Mouse (Mus musculus) limb, embryonic 14.5 days (tissue): ENCODE measurements at regions not wholly inside any gene's neighbourhood (a gene's known extent, or its start where the extent isn't known, plus 50 kb on each side); places are given as distances from the start of the nearest gene placed in this dataset.
A peak's percentile ranks its signal among the peaks of the same experiment; 100 is the strongest.

ENCODE experiments used
- ATAC-seq: fragments of 200-750 bp; cut with Nextera tagmentation; 2 replicates; pipeline ENCODE4 v1.8.0; 2017; ENCODE audit warnings: low read depth, moderate number of reproducible peaks, moderate TSS enrichment; ENCODE audit not compliant: low FRiP score
- DNase-seq: peaks from one replicate; pipeline ENCODE4 v3.0.0-alpha.2; 2015; ENCODE audit warnings: low spot score
- H3K27ac ChIP-seq: fragments of 300-500 bp; sonication (generic); replicated peaks from 2 replicates; pipeline ENCODE4 v1.5.1; 2014; ENCODE audit warnings: low read depth, mild to moderate bottlenecking, low read length, moderate library complexity, mixed read lengths
- H3K27me3 ChIP-seq: fragments of 300-500 bp; sonication (generic); 2 replicates; pipeline ENCODE4 v1.6.1; 2014; ENCODE audit warnings: low read length, mixed read lengths; ENCODE audit not compliant: control insufficient read depth, insufficient read depth
- H3K36me3 ChIP-seq: fragments of 300-500 bp; sonication (generic); 2 replicates; pipeline ENCODE4 v1.6.1; 2014; ENCODE audit warnings: mild to moderate bottlenecking, low read length, moderate library complexity, mixed read lengths; ENCODE audit not compliant: control insufficient read depth, insufficient read depth
- H3K4me1 ChIP-seq: fragments of 300-500 bp; sonication (generic); 2 replicates; pipeline ENCODE4 v1.6.1; 2014; ENCODE audit warnings: antibody characterized with exemption, low read length, mixed read lengths; ENCODE audit not compliant: control insufficient read depth, insufficient read depth
- H3K4me2 ChIP-seq: fragments of 300-500 bp; sonication (generic); replicated peaks from 2 replicates; pipeline ENCODE4 v1.6.1; 2014; ENCODE audit warnings: low read depth, mild to moderate bottlenecking, low read length, moderate library complexity; ENCODE audit not compliant: severe bottlenecking
- H3K4me3 ChIP-seq: fragments of 300-500 bp; sonication (generic); replicated peaks from 2 replicates; pipeline ENCODE4 v1.5.1; 2014; ENCODE audit warnings: low read length
- H3K9ac ChIP-seq: fragments of 300-500 bp; sonication (generic); 2 replicates; pipeline ENCODE4 v1.6.1; 2014; ENCODE audit warnings: mild to moderate bottlenecking, low read depth, low read length, moderate library complexity; ENCODE audit not compliant: severe bottlenecking
- H3K9me3 ChIP-seq: fragments of 300-500 bp; sonication (generic); 2 replicates; pipeline ENCODE4 v1.6.1; 2016; ENCODE audit warnings: low read length; ENCODE audit not compliant: control insufficient read depth
- POLR2A ChIP-seq: fragments of 200-500 bp; IDR thresholded peaks from 2 replicates; pipeline ENCODE4 v1.8.0; 2012; ENCODE audit warnings: inconsistent platforms, mild to moderate bottlenecking, moderate library complexity, borderline replicate concordance; ENCODE audit not compliant: insufficient read depth, insufficient read length; ENCODE audit errors: extremely low read depth
- WGBS: fragments of 180-500 bp; shearing (Covaris S2); extraction: QIAGEN DNeasy Blood & Tissue Kit; methylation state at CpG from one replicate; pipeline ENCODE4 v1.1.7; 2014; 5-methylcytosine and 5-hydroxymethylcytosine counted together

- no peak overlapping the region for H3K27ac ChIP-seq
- ATAC-seq (no peak), DNase-seq (no peak)
- H3K27me3 ChIP-seq, result 0 out of 2 replicates have a peak, but pooled peaks cover 2% of the 10 kb centered on the region
- H3K9me3 ChIP-seq, result no peaks in the 10 kb centered on the region
- no peaks in the 10 kb centered on the region for H3K36me3 ChIP-seq
- H3K4me2 ChIP-seq, result no peak overlapping the region
- H3K4me3 ChIP-seq, result no peak overlapping the region
- no peak for TF ChIP-seq POLR2A
- WGBS, result 68% methylated on average over 3 of the region's 3 CpGs
- H3K4me1 ChIP-seq, result peaks cover 3% of the 10 kb centered on the region; the same call in 1 of the 2 replicates
- H3K9ac ChIP-seq, result no peak overlapping the region
Measured at GRCm38 (mm10) chr13:107475166-107475565, 453.2 kb upstream of the Kif2a start.

GRCm38 (mm10) chr13:107469491-107470276, 447.8 kb upstream of the Kif2a start:
- H3K9ac ChIP-seq, result 0 out of 2 replicates have a peak overlapping the region, but pooled peaks have one; percentile 3
- DNase-seq, result peak; percentile 63
- H3K27ac ChIP-seq, result no peak overlapping the region

GRCm38 (mm10) chr13:107462791-107463190, 440.9 kb upstream of the Kif2a start:
- ATAC-seq (no peak), DNase-seq (no peak)
- Histone ChIP-seq H3K27me3 (no peaks in the 10 kb centered on the region), H3K36me3 (no peaks in the 10 kb centered on the region), H3K27ac (no peak overlapping the region), H3K9me3 (no peaks in the 10 kb centered on the region), H3K9ac (no peak overlapping the region), H3K4me3 (no peak overlapping the region), H3K4me2 (no peak overlapping the region), H3K4me1 (no peaks in the 10 kb centered on the region)
- WGBS, result 88% methylated on average over 7 of the region's 7 CpGs
- no peak for TF ChIP-seq POLR2A

More at GRCm38 (mm10) chr13:107469491-107470276, 447.8 kb upstream of the Kif2a start:
- Histone ChIP-seq H3K4me2 (peak overlapping the region; percentile 48), H3K27me3 (no peaks in the 10 kb centered on the region), H3K4me1 (peaks cover 13% of the 10 kb centered on the region), H3K36me3 (no peaks in the 10 kb centered on the region), H3K4me3 (peak overlapping the region; percentile 20; the same call in 1 of the 2 replicates), H3K9me3 (no peaks in the 10 kb centered on the region)
- no peak for TF ChIP-seq POLR2A
- WGBS, result 0% methylated on average over 13 of the region's 13 CpGs
- no peak; the same call in 1 of the 2 replicates for ATAC-seq

- Histone ChIP-seq H3K36me3 (no peaks in the 10 kb centered on the region), H3K4me1 (no peaks in the 10 kb centered on the region), H3K4me2 (peak overlapping the region; percentile 26; the same call in 1 of the 2 replicates), H3K27me3 (no peaks in the 10 kb centered on the region), H3K27ac (no peak overlapping the region), H3K4me3 (no peak overlapping the region), H3K9ac (no peak overlapping the region), H3K9me3 (no peaks in the 10 kb centered on the region)
- DNase-seq (peak; percentile 88), ATAC-seq (peak; percentile 89)
- WGBS, result 15% methylated on average over 16 of the region's 16 CpGs
- TF ChIP-seq POLR2A, result no peak
Measured at GRCm38 (mm10) chr13:107461048-107461912, 439.4 kb upstream of the Kif2a start.

GRCm38 (mm10) chr13:107458730-107459129, 436.8 kb upstream of the Kif2a start:
- WGBS, result 87% methylated on average over 4 of the region's 4 CpGs
- no peak overlapping the region for H3K4me3 ChIP-seq
- H3K4me1 ChIP-seq, result no peaks in the 10 kb centered on the region
- H3K27ac ChIP-seq, result no peak overlapping the region
- H3K36me3 ChIP-seq, result no peaks in the 10 kb centered on the region
- no peak for DNase-seq
- TF ChIP-seq POLR2A, result no peak
- H3K27me3 ChIP-seq, result no peaks in the 10 kb centered on the region
- ATAC-seq, result no peak
- no peaks in the 10 kb centered on the region for H3K9me3 ChIP-seq
- H3K9ac ChIP-seq, result no peak overlapping the region
- H3K4me2 ChIP-seq, result no peak overlapping the region
